8 mouse cellular contexts compared by ENCODE assay signal in genomic region chr2:154892201-154893044, GRCm38 (mm10). TPM values are rescaled to one million over a fixed set of nuclear protein-coding genes. Genes with fewer than 3 reads are reported as not detected.
DNase-seq lines count a peak whose midpoint lies in the region; ATAC-seq and TF ChIP-seq lines count a peak whose summit lies in the region.

Gene Eif2s2 (minus strand): TSS chr2:154892935.

- intact Hi-C loops in gastrocnemius, adult 2 months (cut with DNase I), result loop anchor here (2.0 kb wide), 1 partner anchor 234 kb away; no protein-coding TSS in a partner anchor
- intact Hi-C loops in left cerebral cortex, adult 2 months (cut with DNase I), result loop anchor here (2.0 to 10.0 kb wide), 2 partner anchors 236 to 462 kb away; partner anchors contain the start of gene Pigu

- H3K4me1 ChIP-seq in hindbrain, postnatal 0 days (ENCODE audit: insufficient read depth, low read length), result peaks cover 8% of the 10 kb centered on the region

- TF ChIP-seq CTCF in gastrocnemius, adult 2 months (IDR thresholded peaks at IDR 0.05), result no peak
- no peak for TF ChIP-seq CTCF in hindbrain, postnatal 0 days (IDR thresholded peaks at IDR 0.05; ENCODE audit: low read depth)
- TF ChIP-seq CTCF in left cerebral cortex, adult 2 months (IDR thresholded peaks at IDR 0.05), result no peak

- under 1% methylated on average over 75 of the region's 75 CpGs for WGBS in hindbrain, postnatal 0 days

- no peaks in the 10 kb centered on the region for H3K27me3 ChIP-seq in hindbrain, postnatal 0 days (ENCODE audit: insufficient read depth, low read length)

- H3K9me3 ChIP-seq in hindbrain, postnatal 0 days (ENCODE audit: low read length), result no peaks in the 10 kb centered on the region

- peak within 1 kb of the TSS; percentile 70 for H3K9ac ChIP-seq in hindbrain, postnatal 0 days (replicated peaks; ENCODE audit: low read length)

- peak within 1 kb of the TSS; percentile 72 for H3K4me3 ChIP-seq in gastrocnemius, adult 2 months
- H3K4me3 ChIP-seq in hindbrain, postnatal 0 days (ENCODE audit: low read length), result peak within 1 kb of the TSS; percentile 69
- peak within 1 kb of the TSS; percentile 80 for H3K4me3 ChIP-seq in left cerebral cortex, adult 2 months

- peak within 1 kb of the TSS; percentile 92 for H3K4me2 ChIP-seq in hindbrain, postnatal 0 days (ENCODE audit: low read depth, low read length)

- ATAC-seq in common myeloid progenitor, adult 5-6 weeks (replicated peaks; ENCODE audit: low read depth, poor library complexity, severe bottlenecking), result peak; percentile 97
- ATAC-seq in hindbrain, postnatal 0 days, result peak; percentile 99
- peak; percentile 98 for ATAC-seq in megakaryocyte, adult 5-6 weeks (ENCODE audit: poor library complexity, severe bottlenecking)

- peak; percentile 100 for DNase-seq in ZHBTc4 (ENCODE audit: low read depth, low spot score)
- DNase-seq in gastrocnemius, adult 2 months, result peak; percentile 97
- DNase-seq in hindbrain, postnatal 0 days (ENCODE audit: low spot score), result peak; percentile 99
- DNase-seq in left cerebral cortex, adult 2 months (ENCODE audit: extremely low spot score in 1 of 2, low spot score in 2 of 2), result peak; percentile 94 to 95
- DNase-seq in right cerebral cortex, adult 2 months (ENCODE audit: low spot score in 2 of 2), result peak; percentile 97
- DNase-seq in urinary bladder, postnatal 14 days (ENCODE audit: low spot score), result peak; percentile 96

- H3K36me3 ChIP-seq in hindbrain, postnatal 0 days (ENCODE audit: insufficient read depth, low read length), result no peaks in the 10 kb centered on the region

- peak within 1 kb of the TSS; percentile 90 for H3K27ac ChIP-seq in gastrocnemius, adult 2 months
- H3K27ac ChIP-seq in hindbrain, postnatal 0 days, result peak within 1 kb of the TSS; percentile 67
- peak within 1 kb of the TSS; percentile 78 for H3K27ac ChIP-seq in left cerebral cortex, adult 2 months

RNA-seq across cellular contexts. Expression of gene Eif2s2, which starts in this region (rescaled TPM):
- total RNA-seq in common myeloid progenitor, adult 5-6 weeks (2017), result 222 and 224 TPM in 2 replicates
- 100 to 1,000 TPM; 125 TPM for total RNA-seq in gastrocnemius, adult 2 months (2021)
- 30.4 and 32.6 TPM in 2 replicates for total RNA-seq in hindbrain, postnatal 0 days (2014; rRNA removed)
- polyA plus RNA-seq in hindbrain, postnatal 0 days (2015; fragmentation: Nextera tagmentation; extraction: Ambion mirVana), result 92.9 and 106 TPM in 2 replicates
- 10 to 100 TPM; 46.3 to 47.8 TPM for total RNA-seq in left cerebral cortex, adult 2 months (2021)
- 109 and 115 TPM in 2 replicates for total RNA-seq in megakaryocyte, adult 5-6 weeks (2015)
- total RNA-seq in megakaryocyte, adult 5-6 weeks (2017), result 95.9 and 103 TPM in 2 replicates

Comparison
In these comparisons a context has a peak if more than half of its experiments do, and no peak if none do; other contexts are left out.
1. Peak in every context shown above with its lines: DNase-seq, ATAC-seq, H3K4me3 ChIP-seq and H3K27ac ChIP-seq.